Mouse (Mus musculus) right cerebral cortex, adult 18-20 months (tissue): ENCODE results near the gene Ehbp1.

ENCODE experiments used
- DNase-seq: peaks from one replicate; pipeline ENCODE4 v3.0.0; 2022; ENCODE audit warnings: mixed read lengths

Gene Ehbp1

GRCm38 (mm10) chr11:22276656-22277055 lies 65.4 kb downstream of the Ehbp1 start:
- no peak for DNase-seq

DNA sequence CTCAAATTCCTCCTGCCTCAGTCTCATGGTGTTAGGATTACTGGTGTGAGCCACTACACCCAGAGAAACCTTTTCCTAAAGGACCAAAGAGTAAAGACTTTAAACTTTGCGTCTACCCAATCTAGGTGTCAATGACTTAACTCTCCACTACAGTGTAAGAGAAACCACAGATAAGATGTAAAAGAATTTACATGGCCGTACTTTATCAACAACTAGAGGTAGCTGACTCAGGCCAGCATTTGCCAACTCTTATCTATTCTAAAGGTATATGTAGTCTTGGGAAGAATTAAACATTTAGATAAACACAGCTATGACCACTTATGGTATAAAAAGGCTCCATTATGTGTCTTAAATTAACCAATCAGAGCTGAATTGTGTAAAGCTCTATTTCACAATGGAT lies 67.9 kb downstream of the Ehbp1 start:
- DNase-seq, result no peak

GRCm38 (mm10) chr11:22273378-22273777 lies 68.7 kb downstream of the Ehbp1 start:
- DNase-seq, result no peak

- DNase-seq, result no peak
These were observed 70.2 kb downstream of the Ehbp1 start for GRCm38 (mm10) chr11:22271889-22272288.

- no peak for DNase-seq
These were observed 72.4 kb downstream of the Ehbp1 start for GRCm38 (mm10) chr11:22269643-22270042.

- no peak for DNase-seq
These were observed 72.9 kb downstream of the Ehbp1 start for GRCm38 (mm10) chr11:22269173-22269572.

GRCm38 (mm10) chr11:22267014-22267413 lies 75.1 kb downstream of the Ehbp1 start:
- DNase-seq, result no peak

GRCm38 (mm10) chr11:22255418-22255817 lies 86.7 kb downstream of the Ehbp1 start:
- DNase-seq, result no peak

DNA sequence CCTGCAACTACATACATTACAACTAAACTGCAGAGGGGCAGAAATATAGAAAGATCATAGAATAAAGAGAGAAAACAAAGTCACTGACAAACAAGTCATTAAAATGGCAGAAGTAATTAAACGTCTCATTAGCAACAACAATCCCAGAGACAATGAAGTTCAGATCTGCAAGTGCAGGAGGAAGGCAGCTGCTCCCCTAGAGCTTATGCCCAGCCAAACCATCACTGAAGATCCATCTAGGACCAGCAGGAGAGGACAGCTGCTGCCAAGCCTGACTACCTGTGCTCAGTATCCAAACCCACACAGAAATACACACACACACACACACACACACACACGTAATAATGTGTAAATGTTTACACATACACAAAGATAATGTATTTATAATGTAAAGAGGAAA lies 92.7 kb downstream of the Ehbp1 start:
- DNase-seq, result no peak

DNA sequence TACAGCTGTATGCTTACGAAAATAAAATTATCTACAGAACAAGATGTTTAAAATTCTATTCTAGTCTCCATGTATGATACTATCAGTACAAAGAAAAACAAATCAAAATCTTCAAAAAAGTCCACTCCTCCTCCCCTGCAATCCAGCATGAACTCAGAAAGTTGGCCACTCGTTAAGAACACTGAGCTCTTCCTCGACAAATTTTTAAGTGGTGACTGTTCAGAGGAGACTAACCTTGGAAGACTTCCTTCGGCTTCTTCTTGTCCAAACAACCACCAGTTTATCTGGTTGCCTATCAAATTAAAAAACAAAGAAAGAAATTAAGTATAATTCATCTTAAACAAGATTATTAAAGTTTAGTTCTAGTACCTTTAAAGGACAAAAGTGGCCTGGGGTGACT lies 94.4 kb downstream of the Ehbp1 start:
- DNase-seq, result no peak

GRCm38 (mm10) chr11:22247069-22247468 lies 95.0 kb downstream of the Ehbp1 start:
- no peak for DNase-seq

DNA sequence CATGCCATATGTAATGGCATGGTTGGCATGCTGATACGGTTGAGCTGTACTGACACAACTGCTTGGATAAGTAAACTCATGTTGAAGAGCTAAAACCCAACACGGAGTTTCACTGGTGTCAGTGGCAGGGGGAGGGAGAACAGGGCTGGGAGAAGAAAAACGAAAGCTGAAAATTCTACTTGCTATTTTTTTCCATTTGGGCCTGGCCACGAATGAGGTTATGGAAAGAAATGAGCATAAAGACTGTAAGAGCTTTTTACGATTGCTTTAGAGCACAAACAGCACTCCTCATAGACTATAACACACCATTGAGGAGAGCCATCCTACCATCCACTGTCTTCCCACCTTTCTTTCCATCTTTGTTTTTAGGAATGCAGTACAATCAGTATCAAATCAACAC lies 106.5 kb downstream of the Ehbp1 start:
- no peak for DNase-seq

DNA sequence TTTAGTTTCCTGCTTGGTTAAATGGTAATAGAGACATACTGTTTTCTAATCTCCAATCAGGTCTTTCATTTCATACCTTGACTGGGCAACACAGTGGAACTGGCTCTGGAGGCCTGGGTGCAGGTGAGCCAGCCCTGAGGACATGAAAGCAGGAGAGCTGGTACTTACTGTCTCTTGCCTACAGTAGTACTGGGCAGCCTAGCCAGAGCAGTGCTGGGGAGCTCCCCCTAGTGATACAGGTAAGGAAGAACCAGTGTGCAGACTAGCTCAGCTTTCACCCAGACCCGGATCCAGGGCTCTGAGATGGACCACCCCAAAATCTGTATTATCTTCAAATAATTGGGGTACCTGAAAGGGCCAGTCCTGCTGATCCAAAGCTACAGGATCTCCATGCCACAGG lies 107.4 kb downstream of the Ehbp1 start:
- peak; percentile 10 for DNase-seq

- no peak for DNase-seq
These were observed 111.2 kb downstream of the Ehbp1 start for GRCm38 (mm10) chr11:22230906-22231305.

DNA sequence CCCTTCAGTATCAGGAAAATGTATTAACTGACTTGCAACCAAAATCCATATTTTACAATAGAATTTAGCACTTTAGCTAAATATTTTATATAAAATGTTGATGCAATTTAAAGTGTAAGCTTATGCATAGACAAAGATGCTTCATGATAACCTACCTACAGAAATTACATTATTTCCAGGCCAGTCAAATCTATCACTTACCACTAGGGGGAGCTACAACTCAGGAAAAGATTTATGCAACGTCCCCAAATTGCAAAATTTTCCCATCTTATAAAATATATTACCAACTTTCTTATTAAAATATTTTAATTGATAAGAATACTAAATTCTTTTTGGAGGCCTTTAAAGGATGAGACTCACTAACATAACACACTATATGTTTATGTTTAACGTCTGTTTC lies 116.5 kb downstream of the Ehbp1 start:
- DNase-seq, result no peak

DNA sequence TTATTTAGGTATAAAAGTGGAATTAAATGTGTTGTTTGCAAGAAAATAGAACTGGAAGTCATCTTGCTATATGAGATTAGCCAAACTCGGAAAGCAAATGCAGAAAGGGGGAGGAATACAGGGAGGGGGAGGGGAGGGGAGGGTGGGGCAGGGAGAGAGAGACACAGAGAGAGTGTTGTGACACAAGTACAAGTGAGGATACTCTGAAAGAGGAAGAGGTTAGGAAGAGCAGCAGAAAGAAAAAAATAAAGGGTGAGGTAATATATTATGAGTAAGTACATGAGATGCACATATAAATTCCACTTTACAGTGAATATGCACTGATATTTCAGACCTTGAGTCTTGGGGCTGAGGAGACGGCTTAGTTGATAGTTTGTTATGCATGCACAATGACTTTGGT lies 123.9 kb downstream of the Ehbp1 start:
- no peak for DNase-seq

DNA sequence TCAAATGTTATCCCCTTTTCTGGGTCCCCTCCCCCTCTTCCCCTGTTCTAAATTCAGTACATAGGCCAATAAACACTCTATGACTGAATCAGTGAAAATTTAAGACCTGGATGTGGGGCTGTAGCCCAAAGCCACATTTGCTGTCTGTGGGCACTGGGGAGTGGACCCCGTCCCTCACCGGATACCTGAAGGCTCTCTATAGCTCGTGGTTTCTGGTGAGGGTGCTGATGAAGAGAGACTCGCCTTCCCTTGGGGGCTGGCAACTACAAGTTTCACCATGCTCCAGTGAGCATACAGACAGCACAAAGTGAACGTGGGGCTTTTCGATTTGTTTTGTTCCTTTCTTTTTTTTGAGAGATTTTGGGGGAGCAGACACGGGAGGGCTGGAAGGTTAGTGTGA lies 125.2 kb downstream of the Ehbp1 start:
- DNase-seq, result no peak

DNA sequence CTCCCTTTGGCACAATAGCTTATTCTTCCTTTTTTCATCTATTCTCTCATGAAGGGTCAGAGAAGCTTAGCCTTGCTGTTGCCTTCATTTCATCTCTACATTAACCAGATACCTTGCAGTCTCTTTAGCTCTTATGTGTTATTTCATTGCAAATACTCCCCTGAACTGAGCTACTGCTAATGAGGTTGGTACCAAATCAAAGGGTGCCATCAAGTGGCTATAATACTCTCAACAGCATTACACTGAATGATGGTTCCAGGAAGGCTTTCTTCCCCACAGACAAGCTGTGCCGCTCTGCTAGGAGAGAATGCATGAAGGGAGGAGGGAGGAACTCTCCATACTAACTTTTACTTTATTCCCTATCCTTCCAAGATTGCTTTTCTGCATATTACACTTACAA lies 135.5 kb downstream of the Ehbp1 start:
- DNase-seq, result peak; percentile 25

DNA sequence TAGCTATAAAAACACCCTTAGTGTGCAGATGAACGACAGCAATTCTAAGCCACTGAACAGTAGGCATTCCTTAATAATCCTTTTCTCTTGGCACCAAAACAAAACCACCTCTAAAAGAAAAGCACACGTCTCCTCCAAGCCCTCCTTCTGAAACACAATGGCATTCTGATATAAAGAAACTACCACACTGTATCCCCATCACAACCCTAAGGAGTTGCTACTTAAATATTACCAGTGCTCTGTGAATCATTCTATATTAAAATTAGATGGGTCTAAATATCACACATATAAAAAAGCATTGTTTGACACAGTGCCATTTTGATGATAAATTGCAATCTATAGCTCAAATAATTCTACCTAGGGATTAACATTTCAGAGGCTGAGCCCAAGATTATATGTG lies 135.9 kb downstream of the Ehbp1 start:
- DNase-seq, result no peak

DNA sequence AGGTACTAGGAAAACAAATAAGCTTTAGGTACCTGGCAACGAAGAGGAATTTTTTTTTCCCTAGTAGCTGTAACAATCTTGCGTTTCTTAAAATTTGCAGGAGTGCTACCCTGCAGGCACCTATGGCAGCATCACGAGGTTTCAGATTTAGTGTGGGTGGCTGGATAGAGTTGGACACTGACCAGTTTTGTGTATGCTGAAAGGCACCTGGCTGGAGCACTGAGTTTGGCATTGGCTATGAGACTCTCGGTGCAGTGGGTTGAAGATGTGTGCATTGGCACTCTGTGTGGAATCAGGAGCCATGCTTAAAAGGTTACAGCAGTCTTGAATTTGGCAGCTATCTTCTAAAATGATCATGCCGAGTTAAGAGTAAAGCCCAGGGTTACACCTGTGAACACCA lies 138.7 kb downstream of the Ehbp1 start:
- DNase-seq, result no peak

GRCm38 (mm10) chr11:22201125-22201524 lies 141.0 kb downstream of the Ehbp1 start:
- DNase-seq, result no peak

DNA sequence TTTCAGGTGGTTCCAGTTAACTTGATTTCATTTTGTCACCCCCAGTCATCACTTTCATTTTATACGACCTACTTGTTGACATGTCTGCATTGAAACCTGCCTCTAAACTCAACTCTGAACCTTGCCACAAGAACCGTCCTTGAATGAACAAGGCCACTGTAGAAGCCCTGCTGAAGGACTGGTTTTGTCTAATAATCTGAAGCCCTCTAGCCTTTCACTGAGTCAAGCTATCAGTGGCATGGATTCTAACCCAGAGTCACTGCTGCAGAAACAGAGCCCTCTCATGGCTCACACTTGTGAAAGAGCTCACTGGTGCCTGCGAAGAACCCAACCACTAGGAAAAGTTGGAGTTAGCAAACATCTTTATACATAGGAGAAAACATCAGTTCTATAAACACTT lies 142.2 kb downstream of the Ehbp1 start:
- DNase-seq, result no peak

DNA sequence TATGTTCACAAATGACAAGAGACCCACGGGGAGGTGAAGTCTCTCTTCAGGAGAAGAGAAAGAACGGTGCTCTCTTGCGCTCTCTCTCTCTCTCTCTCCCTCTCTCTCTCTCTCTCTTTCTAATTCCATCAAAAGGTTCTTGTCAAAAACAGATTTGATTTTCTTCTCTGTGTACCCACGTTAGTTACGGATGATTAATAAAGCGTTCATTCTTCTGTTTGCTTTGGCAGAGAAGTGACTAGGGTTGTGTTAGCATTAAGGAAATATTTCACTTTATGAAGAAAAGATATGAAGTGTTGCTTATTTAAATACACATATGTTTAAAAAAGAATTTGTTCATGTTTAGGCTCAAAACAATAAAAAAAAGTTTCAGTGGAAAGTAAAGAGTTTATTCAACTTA lies 143.7 kb downstream of the Ehbp1 start:
- DNase-seq, result no peak

DNA sequence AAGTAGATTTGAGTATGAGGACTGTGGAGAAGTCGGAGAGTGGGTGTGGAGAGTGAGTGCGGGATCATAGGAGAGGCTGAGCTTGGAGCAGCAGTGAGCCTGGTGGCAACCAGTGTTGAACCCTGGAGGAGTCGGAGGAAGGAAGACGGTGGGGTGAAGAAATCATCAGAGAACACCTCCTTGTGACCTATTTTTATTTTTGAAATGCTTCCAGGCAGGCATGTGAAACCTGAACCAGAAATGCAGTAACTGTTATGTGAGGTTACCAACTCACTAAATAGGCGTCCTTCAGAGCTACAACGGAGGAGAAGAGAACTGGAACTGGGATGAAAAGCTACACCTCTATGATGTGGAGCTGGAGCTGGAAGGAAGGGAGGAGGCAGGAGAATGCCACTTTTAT lies 144.2 kb downstream of the Ehbp1 start:
- DNase-seq, result no peak

DNA sequence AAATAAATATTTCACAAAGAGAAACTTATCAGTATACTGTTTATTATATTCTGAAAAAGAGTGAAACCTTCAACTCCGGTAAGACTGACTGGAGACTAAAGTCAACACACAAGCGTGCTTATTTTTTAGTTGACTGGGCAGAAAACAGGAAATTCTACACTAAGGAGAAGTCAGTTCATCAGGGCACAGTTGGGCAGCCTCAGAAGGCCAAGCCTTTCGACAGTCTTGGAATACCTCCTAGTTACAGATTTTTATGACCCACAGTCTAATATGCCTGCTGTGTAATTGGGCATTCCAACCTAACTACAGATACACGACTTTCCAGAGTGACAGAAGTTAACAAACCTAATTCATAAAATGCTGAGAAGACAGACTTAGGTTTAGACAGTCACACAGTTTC lies 145.3 kb downstream of the Ehbp1 start:
- DNase-seq, result no peak

DNA sequence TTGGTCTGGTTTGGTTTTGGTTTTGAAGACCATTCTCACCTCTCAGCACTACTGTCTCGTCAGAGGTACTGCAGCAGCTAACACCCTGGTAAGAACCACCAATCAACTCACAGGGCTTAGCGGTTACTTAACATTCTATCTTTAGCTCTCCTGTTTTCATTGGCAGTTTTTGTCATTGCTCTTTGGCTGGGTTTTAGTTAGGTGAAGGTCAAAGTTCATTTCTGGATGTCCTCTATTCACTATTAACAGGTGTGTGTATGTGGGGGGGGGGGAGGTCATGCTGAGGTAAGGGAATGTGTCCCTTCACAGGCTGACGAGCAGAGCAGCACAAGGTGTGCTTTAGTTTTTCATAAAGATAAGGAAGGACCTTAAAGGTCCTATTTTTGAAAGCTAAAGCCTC lies 147.5 kb downstream of the Ehbp1 start:
- no peak for DNase-seq
